Mouse (Mus musculus): Measurements from ENCODE around the gene Glra3. TPM values are rescaled to one million over a fixed set of nuclear protein-coding genes. Genes with fewer than 3 reads are reported as not detected.

Glra3 gene
- 1 to 10 TPM; 2.1 to 3.2 TPM for total RNA-seq (2021)
- long read RNA-seq, result 0 reads

DNA sequence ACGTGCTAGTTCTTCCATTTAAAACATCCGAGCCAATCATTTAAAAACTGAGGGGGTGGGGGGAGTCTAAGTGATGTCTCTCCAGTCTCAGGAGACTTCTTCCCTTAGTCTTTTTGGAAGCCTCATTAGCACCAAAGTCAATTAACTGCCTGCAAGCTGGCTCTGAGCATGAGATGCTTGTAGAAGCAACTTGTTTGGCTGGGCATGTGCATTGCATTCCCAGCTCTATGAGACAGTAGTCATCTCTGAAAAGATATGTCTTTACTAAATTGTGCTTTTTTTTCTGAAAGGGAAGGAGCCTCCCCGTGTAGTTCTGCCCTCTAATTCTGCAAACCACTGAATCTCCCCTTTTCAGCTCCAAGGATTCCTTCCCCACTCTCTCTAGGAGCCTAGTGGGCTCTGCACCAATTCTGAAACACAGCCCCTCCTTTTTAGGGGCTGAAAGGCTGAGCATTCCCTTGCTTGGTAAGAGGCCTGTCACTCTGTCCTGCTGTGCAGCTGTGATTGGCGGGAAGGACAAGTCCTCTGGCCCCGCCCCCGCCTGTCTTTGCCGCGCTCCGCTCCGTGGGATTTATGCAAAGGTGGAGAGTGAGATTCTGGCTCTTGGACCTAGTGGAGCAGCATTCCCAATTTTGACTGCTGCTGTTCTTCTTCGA is at the start of gene Glra3:
Gene Glra3 (plus strand): TSS at position 591 of the 656 bp plus-strand sequence.
- peak; percentile 21 to 24 for DNase-seq (ENCODE audit: low spot score in 2 of 2)

DNA sequence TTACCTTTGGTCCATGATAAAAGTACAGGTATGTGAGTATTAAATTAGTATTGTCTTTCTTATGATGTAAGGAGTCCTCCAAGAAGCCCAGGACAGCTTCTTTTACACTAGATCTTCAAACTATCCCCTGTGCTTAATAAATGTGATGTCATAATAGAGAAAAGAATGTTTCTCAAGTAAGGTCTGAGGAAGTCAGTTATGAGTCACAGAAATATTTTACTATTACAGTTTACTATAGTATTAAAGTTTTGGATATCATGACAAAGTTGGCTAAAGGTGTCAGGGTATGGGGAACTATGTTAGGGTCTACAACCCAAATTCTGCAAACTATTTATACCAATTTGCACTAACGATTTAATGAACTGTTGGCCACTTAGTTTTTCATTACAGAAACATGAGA is 33.4 kb upstream of the Glra3 start, which contains the start of gene Adam29:
Gene Adam29 (minus strand): TSS at position 101 of the 400 bp plus-strand sequence.
- no peak for DNase-seq (ENCODE audit: low spot score in 2 of 2)

DNA sequence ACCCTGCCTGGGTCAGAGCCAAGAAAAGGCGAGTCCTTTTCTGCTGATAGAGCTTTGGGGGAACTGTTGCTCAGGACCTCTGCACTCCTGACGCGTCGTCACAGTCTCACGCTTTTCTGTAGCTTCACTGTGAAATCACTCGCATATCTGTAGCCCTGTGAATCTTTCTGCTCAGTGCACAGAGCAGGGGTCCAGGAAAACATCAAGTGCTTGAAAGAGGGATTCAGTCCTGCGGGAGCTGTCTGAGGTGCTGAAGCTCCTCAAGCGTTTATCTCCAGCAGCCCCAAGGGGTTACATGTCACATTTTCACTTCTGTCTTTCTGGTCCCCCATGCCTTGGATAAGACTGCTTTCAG is 243 bp downstream of the Glra3 start:
- peak in 1 of 2 experiments; percentile 9 for DNase-seq (ENCODE audit: low spot score in 2 of 2)

DNA sequence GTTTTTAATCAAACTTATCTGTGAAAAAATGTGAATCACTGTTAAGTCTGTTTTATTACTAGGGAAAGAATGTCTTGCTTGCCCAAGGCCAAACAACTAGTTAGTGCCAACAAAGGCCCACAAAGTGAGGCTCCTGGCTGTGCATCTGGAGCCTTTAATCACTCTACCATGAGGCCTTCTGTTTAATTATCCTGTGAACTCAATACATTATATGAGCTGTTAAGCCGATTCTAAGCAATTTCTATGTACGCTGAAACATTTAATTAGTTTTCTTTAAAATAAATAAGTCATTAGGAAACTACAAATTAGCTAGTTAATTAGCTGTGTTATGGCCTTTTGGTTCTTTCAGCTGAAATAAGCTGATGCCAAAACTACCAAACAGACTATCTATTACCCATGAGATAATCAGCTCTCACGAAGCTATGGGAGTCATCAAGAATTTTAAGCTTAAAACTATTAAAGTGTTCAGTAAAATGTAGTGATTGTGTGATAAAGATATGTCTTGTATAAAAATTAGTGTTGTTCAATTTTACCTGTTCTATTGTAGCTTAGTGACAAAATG is 24.6 kb downstream of the Glra3 start:
- DNase-seq (ENCODE audit: low spot score in 2 of 2), result no peak

DNA sequence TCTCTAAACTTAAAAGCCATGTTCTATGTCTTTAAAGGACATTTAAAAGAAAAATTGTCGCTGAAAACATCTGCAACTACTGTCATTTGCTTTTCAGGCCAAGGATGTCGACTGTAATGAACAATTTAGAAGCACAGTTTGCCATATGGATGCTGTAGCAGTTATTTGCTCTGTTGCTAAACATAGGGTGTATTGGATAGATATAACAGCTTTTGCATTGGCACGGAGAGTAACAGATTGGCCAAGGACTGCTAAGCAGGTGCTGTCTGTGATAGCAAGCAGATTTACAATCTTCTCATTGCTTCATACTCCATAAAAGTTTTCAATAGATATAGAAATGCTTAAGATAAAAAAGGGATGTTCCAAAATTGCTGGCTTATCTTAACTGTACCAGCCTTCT is 57.6 kb downstream of the Glra3 start:
- DNase-seq (ENCODE audit: low spot score in 2 of 2), result peak; percentile 35 to 72

DNA sequence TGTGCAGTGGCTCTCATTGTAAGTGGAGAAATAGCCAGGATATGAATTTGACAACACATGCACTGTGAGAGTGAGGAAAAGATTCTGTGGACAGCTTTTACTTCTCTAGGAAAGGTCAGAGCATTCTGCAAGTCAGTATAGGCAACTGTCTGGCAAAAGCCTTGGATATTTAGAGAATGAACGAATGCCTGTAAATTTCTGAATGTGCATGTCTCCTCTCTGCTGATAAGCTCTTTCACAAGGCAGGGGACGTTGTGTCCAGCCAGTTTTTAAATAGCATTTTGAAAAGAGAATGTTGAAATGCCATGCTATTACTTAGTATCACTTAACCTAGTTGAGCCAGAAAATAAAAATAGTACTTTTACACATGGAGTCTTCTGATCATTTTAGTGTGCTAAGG is 114.1 kb downstream of the Glra3 start:
- DNase-seq (ENCODE audit: low spot score in 2 of 2), result no peak

DNA sequence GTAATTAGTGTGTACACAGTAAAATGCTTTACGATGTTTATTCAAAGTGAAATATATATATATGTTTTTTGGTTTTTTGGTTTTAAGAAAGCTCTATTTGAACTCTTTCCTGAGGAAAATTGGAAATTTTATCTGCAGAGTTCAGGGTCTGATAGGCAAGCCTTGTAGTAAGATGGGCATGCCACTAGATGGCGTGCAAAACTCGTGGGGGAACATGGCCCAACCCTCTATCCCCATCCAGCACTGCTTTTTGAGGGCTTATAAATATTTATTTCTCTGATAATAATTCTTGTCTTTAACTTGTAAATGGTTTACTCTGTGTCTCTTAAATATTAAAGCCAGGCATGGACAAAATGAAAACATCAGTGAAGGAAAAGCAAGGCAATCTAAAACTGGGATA is 122.8 kb downstream of the Glra3 start:
- peak; percentile 13 to 51 for DNase-seq (ENCODE audit: low spot score in 2 of 2)

DNA sequence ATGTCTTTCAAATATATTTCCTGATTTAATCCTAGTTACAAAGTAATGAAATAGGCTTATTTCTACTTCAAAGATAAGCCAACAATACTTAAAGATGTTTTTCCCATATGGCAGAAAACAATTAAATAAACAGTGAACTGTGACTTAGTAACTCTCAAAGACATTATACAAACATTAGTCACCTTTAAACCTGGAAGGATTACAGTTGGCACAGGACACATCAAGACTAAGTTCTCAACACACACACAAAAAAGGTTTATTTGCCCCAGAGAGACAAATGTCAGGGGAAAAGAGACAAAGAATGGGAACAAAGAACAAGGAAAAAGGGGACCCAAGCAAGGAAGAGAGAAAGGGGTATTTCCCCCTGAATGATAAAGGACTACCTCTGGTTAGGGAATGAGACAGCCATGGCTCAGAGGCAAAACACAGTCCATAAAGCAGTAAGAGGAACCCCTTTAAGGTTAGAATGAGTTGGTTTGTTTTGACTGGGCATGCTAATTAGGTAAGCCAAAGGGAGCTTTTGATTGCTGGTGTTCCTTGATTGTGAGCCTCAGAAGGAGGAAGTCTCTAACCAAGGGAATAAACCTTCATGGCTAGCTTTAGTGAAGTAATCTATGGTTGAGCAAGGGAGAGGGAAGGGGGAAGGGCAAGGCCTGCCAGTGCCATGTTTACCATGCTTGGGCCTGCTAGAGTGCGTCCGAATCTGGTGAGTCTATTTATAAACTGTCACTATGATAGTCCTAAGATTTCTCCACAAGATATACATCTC is 130.4 kb downstream of the Glra3 start:
- DNase-seq (ENCODE audit: low spot score in 2 of 2), result no peak

DNA sequence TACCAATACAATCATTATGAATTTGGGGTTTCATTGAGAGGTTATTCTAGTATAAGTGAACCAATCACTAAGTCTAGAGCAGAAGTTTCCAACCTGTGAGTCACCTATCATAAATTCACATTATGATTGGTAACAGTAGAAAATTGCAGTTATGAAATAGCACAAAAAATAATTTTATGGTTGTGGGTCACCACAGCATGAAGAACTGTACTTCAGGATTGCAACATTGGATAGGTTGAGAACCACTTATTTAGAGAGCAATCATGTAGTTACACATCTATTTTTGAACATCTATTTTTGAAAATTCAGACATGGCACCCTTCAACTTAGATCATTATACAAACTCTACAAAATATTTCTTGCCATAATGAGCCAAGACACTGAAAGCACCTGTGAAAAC is 143.4 kb downstream of the Glra3 start:
- DNase-seq (ENCODE audit: low spot score in 2 of 2), result no peak

DNA sequence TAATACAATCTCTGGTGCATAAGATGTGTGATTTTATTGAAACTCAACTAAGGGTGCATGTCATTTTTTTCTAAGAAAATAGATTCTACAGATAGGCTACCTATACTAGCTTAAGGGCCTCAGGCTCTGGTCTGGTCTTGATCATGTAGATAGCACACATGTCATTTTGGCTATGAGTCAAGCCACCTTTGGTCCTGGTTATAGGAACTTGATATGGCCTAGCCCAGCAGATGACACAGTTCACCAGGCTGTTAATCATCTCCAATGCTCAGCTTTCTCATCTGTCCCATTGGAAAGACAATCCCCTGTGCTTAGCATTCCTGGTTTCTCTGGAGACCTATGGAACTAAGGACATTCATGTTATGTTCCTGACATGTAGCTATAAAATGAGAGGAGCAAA is 154.1 kb downstream of the Glra3 start:
- DNase-seq (ENCODE audit: low spot score in 2 of 2), result no peak

DNA sequence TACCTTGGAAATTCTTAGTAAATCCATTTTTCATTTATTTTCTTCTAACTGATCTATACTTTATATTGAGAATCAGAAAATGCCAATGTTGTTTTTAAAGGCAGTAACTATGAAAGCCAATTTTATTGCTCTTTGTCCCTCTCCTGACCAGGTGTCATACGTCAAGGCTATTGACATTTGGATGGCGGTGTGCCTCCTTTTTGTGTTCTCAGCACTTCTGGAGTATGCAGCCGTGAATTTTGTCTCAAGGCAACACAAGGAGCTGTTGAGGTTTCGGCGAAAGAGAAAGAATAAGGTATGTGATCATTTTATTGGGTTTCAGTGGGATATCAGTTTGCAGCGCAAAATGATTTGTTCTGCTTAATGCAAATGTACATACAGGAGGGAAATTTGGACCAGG is 170.0 kb downstream of the Glra3 start:
- DNase-seq (ENCODE audit: low spot score in 2 of 2), result no peak

DNA sequence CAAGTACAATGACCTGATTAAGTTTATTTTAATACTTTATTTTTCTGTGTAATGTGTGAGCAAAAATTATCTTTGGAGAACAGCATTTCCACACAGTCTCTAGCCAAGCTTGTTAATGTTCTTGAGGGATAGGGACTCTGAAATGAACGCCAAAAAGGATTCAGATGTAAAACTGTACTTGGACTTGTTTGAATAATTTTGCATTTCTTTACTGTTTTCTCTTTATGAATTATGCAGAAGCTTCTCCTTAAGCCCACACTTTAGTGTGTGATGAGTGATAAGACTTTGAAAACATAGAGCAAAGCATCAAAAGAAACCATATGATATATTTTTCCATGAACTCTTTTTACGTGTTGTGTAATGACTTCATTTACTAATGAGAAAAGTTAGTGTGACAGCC is 189.1 kb downstream of the Glra3 start:
- DNase-seq (ENCODE audit: low spot score in 2 of 2), result peak in 1 of 2 experiments; percentile 3

DNA sequence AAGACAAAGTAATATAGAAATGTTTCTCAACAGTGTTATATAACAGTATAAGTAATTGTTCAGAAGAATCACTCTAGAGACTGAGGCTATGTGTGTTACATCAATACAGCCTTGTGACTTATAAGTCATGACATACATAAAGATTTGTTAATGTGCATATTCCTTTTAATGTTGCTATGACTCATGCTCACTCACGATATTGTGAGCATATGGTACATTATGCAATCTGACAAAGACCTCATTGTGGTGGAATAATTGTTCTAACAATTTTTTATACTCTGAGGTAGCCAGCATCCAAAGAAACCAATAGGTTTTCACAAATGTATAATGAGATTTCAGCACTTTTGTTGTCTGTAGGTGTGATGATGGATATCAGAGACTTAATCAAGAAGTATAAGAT is 210.4 kb downstream of the Glra3 start:
- no peak for DNase-seq (ENCODE audit: low spot score in 2 of 2)

DNA sequence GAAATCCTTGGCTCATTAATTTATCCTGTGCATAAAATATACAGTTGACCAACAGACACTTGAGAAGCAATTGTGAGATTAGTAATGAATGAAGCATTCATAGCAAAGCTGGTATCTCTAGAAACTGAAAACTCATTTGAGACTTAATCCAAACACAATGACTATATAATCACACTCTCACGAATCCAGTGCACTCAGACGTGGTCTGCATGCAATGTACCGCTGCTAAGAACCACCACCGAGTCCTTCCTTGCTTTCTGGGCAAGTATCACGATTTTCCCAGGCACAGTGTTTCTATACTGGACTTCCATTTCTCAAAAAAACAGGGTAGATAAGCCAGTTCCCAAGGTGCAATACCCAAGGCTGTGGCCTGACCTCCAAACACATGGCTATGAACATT is 211.3 kb downstream of the Glra3 start:
- DNase-seq (ENCODE audit: low spot score in 2 of 2), result no peak

DNA sequence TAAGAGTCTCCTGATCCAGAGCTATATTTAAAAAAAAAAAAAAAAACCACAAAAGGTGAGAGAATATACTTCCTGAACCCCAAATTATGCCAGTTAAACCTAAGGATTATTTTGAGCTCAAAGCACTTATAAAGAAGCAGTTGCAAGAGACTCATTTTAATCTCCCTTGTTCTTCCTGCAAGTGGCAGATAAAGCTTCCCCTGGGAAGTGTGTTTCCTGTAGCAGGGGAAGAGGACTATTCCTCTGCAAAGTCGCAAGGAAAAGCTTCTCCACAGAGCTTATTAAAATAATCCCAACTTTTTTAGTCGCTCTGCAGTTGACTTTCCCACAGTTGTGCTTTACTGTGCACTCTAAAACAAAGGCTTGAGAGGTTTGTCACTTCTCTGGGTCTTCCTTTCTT is 218.7 kb downstream of the Glra3 start:
- no peak for DNase-seq (ENCODE audit: low spot score in 2 of 2)

Other genes starting within 250 kb of the Glra3 start
- gene Adam29, start 33.5 kb upstream of the Glra3 start, total RNA-seq (2021), result not detected